Mouse (Mus musculus): Measurements from ENCODE around the gene Fabp3. TPM values are rescaled to one million over a fixed set of nuclear protein-coding genes. Genes with fewer than 3 reads are reported as not detected.

The Fabp3 gene
- not detected in 2 replicates for polyA plus RNA-seq (2012)

DNA sequence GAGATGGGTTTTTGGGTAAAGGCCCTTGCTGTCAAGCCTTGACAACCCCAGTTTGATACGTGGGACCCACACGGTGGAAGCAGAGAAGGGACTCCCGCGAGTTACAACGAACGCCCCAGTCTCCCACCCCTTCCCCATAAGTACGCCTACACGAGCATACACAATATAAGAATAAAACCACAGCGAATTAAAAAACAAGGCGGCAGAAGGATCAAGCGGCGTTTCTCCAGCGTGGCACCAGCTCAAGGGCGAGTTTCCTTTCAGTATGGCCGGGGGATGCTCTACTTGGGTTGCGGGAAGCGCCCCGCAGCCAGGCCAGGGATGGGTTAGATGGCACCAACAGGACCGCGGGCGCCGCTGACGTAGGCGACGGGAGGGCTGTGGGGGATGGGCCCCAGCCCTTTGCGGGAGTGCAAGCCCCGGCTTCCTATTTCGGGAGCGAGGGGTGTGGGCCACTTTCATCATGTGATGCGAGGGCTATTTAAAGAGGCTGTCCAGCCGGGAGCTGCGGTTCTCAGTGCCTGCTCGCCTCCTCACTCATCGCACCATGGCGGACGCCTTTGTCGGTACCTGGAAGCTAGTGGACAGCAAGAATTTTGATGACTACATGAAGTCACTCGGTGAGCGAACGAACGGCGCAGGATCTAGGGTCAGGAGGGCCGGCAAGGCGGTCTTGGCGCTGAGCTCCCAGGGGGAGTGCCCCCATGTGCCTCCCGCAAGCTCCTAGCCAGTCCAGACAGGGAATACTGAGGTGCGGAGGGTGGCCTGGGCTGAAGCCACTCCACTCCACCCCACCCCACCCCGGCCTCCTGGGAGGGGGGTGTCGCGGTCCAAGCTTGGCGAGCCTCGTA, at the start of gene Fabp3, which contains the start of gene Gm10570:
Gene Fabp3 (plus strand): TSS at position 365 of the 851 bp plus-strand sequence.
Gene Gm10570 (minus strand): TSS at position 444 of the 851 bp plus-strand sequence.
- Histone ChIP-seq H3K4me1 (ENCODE audit: control insufficient read depth) (peaks cover 14% of the 10 kb centered on the region), H3K9me3 (ENCODE audit: control insufficient read depth, low read length) (peaks cover 11% of the 10 kb centered on the region), H3K4me3 (replicated peaks) (peak within 1 kb of the TSS; percentile 38), H3K36me3 (ENCODE audit: control insufficient read depth) (no peaks in the 10 kb centered on the region), H3K27me3 (ENCODE audit: control insufficient read depth) (peaks cover 81% of the 10 kb centered on the region)
- TF ChIP-seq GATA1 (IDR thresholded peaks at IDR 0.05; ENCODE audit: low read length) (no peak), TAL1 (IDR thresholded peaks at IDR 0.05; ENCODE audit: low read length) (no peak)

DNA sequence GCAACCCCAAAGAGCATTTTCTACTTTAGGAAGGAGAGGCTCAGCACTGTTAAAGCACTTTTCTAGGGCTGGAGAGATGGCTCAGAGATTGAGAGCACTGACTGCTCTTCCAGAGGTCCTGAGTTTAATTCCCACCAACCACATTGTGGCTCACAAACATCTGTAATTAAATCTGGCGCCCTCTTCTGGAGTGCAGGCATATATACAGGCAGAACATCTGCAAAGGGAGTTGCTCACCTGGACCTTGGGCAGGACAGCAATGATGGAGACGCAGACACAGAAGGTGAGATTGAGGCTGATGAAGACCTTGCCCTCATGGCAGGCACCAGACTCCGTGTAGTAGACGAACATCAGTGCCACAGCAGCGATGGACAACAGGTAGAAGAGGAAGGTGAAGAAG, 48.0 kb upstream of the Fabp3 start:
- Histone ChIP-seq H3K36me3 (ENCODE audit: control insufficient read depth) (no peaks in the 10 kb centered on the region), H3K4me1 (ENCODE audit: control insufficient read depth) (peaks cover 21% of the 10 kb centered on the region), H3K4me3 (replicated peaks) (no peak overlapping the region), H3K9me3 (ENCODE audit: control insufficient read depth, low read length) (no peaks in the 10 kb centered on the region), H3K27me3 (ENCODE audit: control insufficient read depth) (peaks cover 46% of the 10 kb centered on the region)
- no peak for TF ChIP-seq TAL1 (IDR thresholded peaks at IDR 0.05; ENCODE audit: low read length)
- TF ChIP-seq GATA1 (IDR thresholded peaks at IDR 0.05; ENCODE audit: low read length) = no peak

DNA sequence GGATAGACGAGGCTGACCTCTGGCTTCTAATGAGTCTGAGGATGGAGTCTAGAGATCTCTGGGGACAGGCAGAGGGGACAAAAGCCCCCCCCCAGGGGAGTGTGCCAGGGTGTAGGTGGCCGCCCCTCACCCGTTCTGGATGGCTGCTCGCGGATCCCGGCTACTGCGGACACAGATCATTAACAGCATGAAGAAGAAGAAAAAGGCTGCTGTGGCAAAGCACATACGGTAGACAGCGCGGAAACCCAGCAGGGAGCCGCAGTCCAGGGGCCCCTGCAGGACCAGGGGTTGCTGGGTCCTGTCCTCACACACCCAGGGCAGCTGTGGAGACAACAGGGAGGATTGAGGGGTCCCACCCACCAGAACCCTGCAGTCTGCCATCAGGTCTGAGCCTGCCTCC, 44.3 kb upstream of the Fabp3 start:
- peaks cover 52% of the 10 kb centered on the region for H3K27me3 ChIP-seq (ENCODE audit: control insufficient read depth)
- H3K9me3 ChIP-seq (ENCODE audit: control insufficient read depth, low read length) = no peaks in the 10 kb centered on the region

DNA sequence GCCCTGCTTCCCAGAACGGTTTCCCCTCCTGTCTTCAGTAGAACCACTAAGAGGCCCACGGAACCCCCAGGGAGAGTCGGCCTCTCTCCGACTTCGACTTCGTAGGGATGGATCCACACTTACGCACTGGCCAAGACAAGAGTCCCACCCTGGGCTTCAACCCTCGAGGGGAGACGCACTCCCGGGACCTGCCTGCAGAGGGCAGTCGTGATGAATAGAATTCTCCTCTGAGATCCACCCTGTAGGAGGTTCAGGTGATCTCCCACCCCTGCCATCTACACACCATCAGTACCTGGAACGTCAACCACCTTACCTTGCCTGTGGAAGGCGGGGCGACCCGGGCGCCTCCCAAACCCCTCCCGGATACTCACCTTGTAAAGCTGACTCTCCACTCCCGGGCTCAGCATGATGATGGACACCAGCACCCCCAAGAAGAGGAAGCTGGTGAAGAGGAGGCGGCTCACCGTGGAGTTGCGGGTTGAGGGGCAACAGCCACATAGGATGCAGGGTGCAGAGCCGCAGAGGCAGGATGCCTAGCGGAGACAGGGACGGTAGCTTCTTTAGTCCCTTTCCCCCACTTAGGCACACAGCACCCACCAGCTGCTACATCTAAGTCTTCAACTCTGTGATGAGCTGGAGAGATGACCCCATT, 43.6 kb upstream of the Fabp3 start:
- H3K9me3 ChIP-seq (ENCODE audit: control insufficient read depth, low read length) = no peaks in the 10 kb centered on the region
- no peaks in the 10 kb centered on the region for H3K36me3 ChIP-seq (ENCODE audit: control insufficient read depth)
- TF ChIP-seq GATA1 (IDR thresholded peaks at IDR 0.05; ENCODE audit: low read length) = no peak
- TF ChIP-seq TAL1 (IDR thresholded peaks at IDR 0.05; ENCODE audit: low read length) = no peak
- no peak overlapping the region for H3K4me3 ChIP-seq (replicated peaks)
- peaks cover 52% of the 10 kb centered on the region for H3K27me3 ChIP-seq (ENCODE audit: control insufficient read depth)
- peaks cover 36% of the 10 kb centered on the region for H3K4me1 ChIP-seq (ENCODE audit: control insufficient read depth)

More for the DNA sequence above, 44.3 kb upstream of the Fabp3 start:
- H3K4me1 ChIP-seq (ENCODE audit: control insufficient read depth) = peaks cover 34% of the 10 kb centered on the region
- no peaks in the 10 kb centered on the region for H3K36me3 ChIP-seq (ENCODE audit: control insufficient read depth)
- no peak overlapping the region for H3K4me3 ChIP-seq (replicated peaks)
- TF ChIP-seq TAL1 (IDR thresholded peaks at IDR 0.05; ENCODE audit: low read length) (no peak), GATA1 (IDR thresholded peaks at IDR 0.05; ENCODE audit: low read length) (no peak)

DNA sequence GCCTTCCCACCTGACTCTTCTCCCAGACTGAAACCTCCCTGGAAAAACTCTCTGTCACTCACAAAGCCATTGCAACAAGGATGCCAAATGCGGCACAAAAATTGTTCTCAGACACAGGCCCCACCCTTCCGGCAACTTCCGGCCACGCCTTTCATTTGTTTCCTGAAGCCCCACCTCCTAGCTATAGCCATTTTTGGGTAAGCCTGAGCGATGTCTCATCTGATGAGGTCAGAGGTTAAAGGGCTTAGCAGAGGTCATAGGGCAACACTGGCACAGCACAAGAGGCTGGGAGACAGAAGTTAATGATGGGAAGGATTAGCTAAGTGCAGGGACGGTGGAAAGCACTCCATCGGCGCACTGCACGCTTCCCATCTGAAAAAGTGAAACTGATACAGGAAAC, 41.8 kb upstream of the Fabp3 start:
- peaks cover 41% of the 10 kb centered on the region for H3K4me1 ChIP-seq (ENCODE audit: control insufficient read depth)
- H3K9me3 ChIP-seq (ENCODE audit: control insufficient read depth, low read length) = no peaks in the 10 kb centered on the region
- no peak overlapping the region for H3K4me3 ChIP-seq (replicated peaks)
- TF ChIP-seq TAL1 (IDR thresholded peaks at IDR 0.05; ENCODE audit: low read length) = no peak
- no peak for TF ChIP-seq GATA1 (IDR thresholded peaks at IDR 0.05; ENCODE audit: low read length)
- H3K36me3 ChIP-seq (ENCODE audit: control insufficient read depth) = no peaks in the 10 kb centered on the region
- peaks cover 64% of the 10 kb centered on the region for H3K27me3 ChIP-seq (ENCODE audit: control insufficient read depth)

DNA sequence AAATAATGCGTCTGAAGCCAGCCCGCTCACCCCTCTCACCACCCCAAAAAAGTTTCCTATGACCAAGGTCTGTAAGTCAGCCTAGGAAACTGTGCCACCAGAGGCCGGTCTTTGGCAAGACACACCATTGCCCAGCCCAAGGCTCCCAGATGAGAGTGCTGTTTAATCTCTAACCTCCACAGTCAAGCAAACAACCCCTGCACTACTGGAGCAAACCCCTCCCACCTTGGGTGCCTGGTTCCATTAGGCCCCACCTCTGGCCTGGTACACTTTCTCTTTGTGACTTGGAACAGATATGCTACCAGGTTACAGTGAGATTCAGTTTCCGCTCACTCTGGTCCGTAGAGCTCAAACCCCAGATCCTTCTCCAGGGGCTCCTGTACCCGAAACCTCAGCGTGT, 41.3 kb upstream of the Fabp3 start:
- TF ChIP-seq GATA1 (IDR thresholded peaks at IDR 0.05; ENCODE audit: low read length) (no peak), TAL1 (IDR thresholded peaks at IDR 0.05; ENCODE audit: low read length) (no peak)
- Histone ChIP-seq H3K4me3 (replicated peaks) (no peak overlapping the region), H3K9me3 (ENCODE audit: control insufficient read depth, low read length) (no peaks in the 10 kb centered on the region), H3K27me3 (ENCODE audit: control insufficient read depth) (peaks cover 68% of the 10 kb centered on the region), H3K4me1 (ENCODE audit: control insufficient read depth) (peaks cover 41% of the 10 kb centered on the region), H3K36me3 (ENCODE audit: control insufficient read depth) (no peaks in the 10 kb centered on the region)

DNA sequence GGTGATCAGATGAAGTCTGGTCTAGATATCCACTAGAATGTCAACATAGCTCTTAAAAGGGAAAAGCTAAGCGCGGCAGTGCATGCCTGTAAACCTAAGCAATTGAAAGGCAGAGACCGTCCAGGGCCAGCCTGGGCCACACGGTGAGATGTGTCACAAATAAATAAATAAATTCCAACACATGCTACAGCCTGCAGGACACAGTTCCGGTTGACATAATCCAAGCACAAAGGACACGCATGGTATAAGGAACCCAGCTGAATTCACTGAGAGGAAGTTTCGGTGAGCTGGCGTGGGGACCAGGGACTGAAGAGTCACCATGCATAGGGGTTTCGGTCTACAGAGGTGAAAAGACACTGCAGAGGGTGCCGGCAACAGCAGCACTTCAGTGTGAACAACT, 39.7 kb upstream of the Fabp3 start:
- Histone ChIP-seq H3K4me1 (ENCODE audit: control insufficient read depth) (peaks cover 41% of the 10 kb centered on the region), H3K27me3 (ENCODE audit: control insufficient read depth) (peaks cover 71% of the 10 kb centered on the region), H3K36me3 (ENCODE audit: control insufficient read depth) (no peaks in the 10 kb centered on the region), H3K4me3 (replicated peaks) (no peak overlapping the region), H3K9me3 (ENCODE audit: control insufficient read depth, low read length) (no peaks in the 10 kb centered on the region; the same call in 1 of the 2 replicates)
- no peak for TF ChIP-seq TAL1 (IDR thresholded peaks at IDR 0.05; ENCODE audit: low read length)
- no peak for TF ChIP-seq GATA1 (IDR thresholded peaks at IDR 0.05; ENCODE audit: low read length)

DNA sequence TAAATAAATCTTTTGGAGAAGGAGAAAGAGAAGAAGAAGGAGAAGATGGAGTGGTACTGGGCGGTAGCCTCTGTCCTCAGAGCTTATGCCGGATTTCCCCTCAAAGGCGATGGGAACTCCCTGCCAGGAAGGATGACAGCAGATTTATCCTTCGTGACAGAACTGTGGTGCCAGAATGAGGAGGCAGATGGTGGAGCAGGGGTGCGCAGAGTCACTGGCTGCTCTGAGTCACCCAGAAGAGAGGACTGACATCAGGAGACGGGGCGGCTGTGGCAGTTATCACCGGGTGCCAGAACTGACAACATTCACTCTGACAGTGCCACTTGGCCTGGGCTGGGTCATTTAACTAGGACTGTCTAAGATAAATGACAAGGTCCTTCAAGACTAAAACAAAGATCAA, 38.3 kb upstream of the Fabp3 start:
- H3K36me3 ChIP-seq (ENCODE audit: control insufficient read depth) = no peaks in the 10 kb centered on the region
- H3K9me3 ChIP-seq (ENCODE audit: control insufficient read depth, low read length) = peaks cover 2% of the 10 kb centered on the region; the same call in 1 of the 2 replicates
- H3K4me3 ChIP-seq (replicated peaks) = no peak overlapping the region
- TF ChIP-seq TAL1 (IDR thresholded peaks at IDR 0.05; ENCODE audit: low read length) (no peak), GATA1 (IDR thresholded peaks at IDR 0.05; ENCODE audit: low read length) (no peak)
- peaks cover 72% of the 10 kb centered on the region for H3K27me3 ChIP-seq (ENCODE audit: control insufficient read depth)
- peaks cover 37% of the 10 kb centered on the region for H3K4me1 ChIP-seq (ENCODE audit: control insufficient read depth)
